ENCODE assay signal across 9 mouse cellular contexts in the genomic region with DNA sequence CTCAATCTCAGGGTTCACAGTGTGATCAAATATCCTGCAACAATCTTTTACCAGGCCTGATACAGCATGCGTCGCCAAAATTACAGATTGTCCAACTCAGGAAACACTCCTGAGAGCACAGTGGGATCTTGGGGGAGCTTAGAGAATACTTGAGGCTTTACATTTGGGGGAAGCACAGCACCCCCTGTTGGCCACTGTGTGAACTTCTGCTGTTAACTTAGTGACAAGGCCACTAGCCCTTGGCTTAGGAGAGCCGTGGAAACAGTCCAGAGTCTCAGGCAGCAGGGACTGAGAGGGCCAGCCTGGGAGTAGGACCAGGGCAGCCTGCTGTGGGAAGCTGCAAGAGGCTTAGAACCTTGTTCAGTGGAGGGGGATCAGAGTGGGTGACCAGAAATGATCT. TPM values are rescaled to one million over a fixed set of nuclear protein-coding genes. Genes with fewer than 3 reads are reported as not detected.
DNase-seq lines count a peak whose midpoint lies in the region; ATAC-seq and TF ChIP-seq lines count a peak whose summit lies in the region.
"Had no signal": no experiment of that assay in that cellular context is flagged by ENCODE, and none has a peak within 500 bp of the region (broad histone marks: within the 10 kb centered on the region; RNA-seq: fewer than 3 reads in every experiment).

No protein-coding gene starts in this region.

- intact Hi-C loops in heart, postnatal 10 days (cut with DNase I): loop anchor here (2.0 kb wide), 1 partner anchor 117 kb away; no protein-coding TSS in a partner anchor
- intact Hi-C loops in heart, postnatal 25 days (cut with DNase I): no loop called here

- dilution Hi-C loops in CH12.LX (cut with MboI; ENCODE audit: extremely low pct_ligation_motif_present, extremely low pct_unique_long_range_greater_than_20kb, low sequenced_read_pairs): no loop called here

- no peak for TF ChIP-seq POLR2A in CH12.LX (IDR thresholded peaks at IDR 0.05; ENCODE audit: low read depth, low read length)
- no peak for TF ChIP-seq POLR2A in thymus, adult 2 months (IDR thresholded peaks at IDR 0.05; ENCODE audit: control insufficient read depth, extremely low read depth, insufficient read depth, low read length, poor library complexity)

- in situ Hi-C loops in CH12.LX (cut with MboI; ENCODE audit: low pct_ligation_motif_present, low pct_unique_long_range_greater_than_20kb, low sequenced_read_pairs): no loop called here

- TF ChIP-seq RAD21 in CH12.LX (IDR thresholded peaks at IDR 0.05; ENCODE audit: low read depth, low read length): peak; percentile 14

- no peaks in the 10 kb centered on the region for H3K79me2 ChIP-seq in CH12.LX (replicated peaks; ENCODE audit: control insufficient read depth, extremely low read depth, insufficient read depth, poor library complexity, severe bottlenecking)

- H3K4me3 ChIP-seq in CH12.LX (replicated peaks in 1 of 3; ENCODE audit: low read depth in 2 of 3, low read length in 2 of 3, poor library complexity in 1 of 3): no peak overlapping the region
- H3K4me3 ChIP-seq in thymus, adult 2 months (ENCODE audit: control insufficient read depth, insufficient read depth, low read length): no peak overlapping the region
- no peak overlapping the region for H3K4me3 ChIP-seq in midbrain, embryonic 14.5 days (replicated peaks; ENCODE audit: low read depth, low read length)
- H3K4me3 ChIP-seq in hindbrain, embryonic 14.5 days (replicated peaks; ENCODE audit: low read length): no peak overlapping the region

- H3K4me2 ChIP-seq in CH12.LX (ENCODE audit: insufficient read depth, low read depth, poor library complexity, severe bottlenecking): no peak overlapping the region
- H3K4me2 ChIP-seq in midbrain, embryonic 14.5 days (ENCODE audit: low read length): no peak overlapping the region
- H3K4me2 ChIP-seq in hindbrain, embryonic 14.5 days (replicated peaks): no peak overlapping the region

- no peak overlapping the region for H3K27ac ChIP-seq in CH12.LX (ENCODE audit: insufficient read depth, low read depth)
- no peak overlapping the region for H3K27ac ChIP-seq in thymus, adult 2 months (ENCODE audit: control insufficient read depth, insufficient read depth, low read length)
- no peak overlapping the region for H3K27ac ChIP-seq in midbrain, embryonic 14.5 days (replicated peaks; ENCODE audit: low read depth, low read length)
- no peak overlapping the region for H3K27ac ChIP-seq in hindbrain, embryonic 14.5 days

- peak; percentile 68 to 76 for TF ChIP-seq CTCF in CH12.LX (conservative IDR thresholded peaks at IDR 0.05 in 1 of 2, IDR thresholded peaks at IDR 0.05 in 1 of 2; ENCODE audit: low read depth in 2 of 2, low read length in 2 of 2)
- TF ChIP-seq CTCF in thymus, adult 2 months (IDR thresholded peaks at IDR 0.05; ENCODE audit: borderline replicate concordance, control insufficient read depth, extremely low read depth, insufficient read depth, low read length, poor library complexity): peak; percentile 65; the same call in 1 of the 2 replicates

- ATAC-seq in midbrain, embryonic 14.5 days (ENCODE audit: low FRiP score, low TSS enrichment): no peak
- no peak for ATAC-seq in hindbrain, embryonic 14.5 days (ENCODE audit: low FRiP score)

- no peak for TF ChIP-seq EP300 in CH12.LX (IDR thresholded peaks at IDR 0.05; ENCODE audit: low read length)

- H3K36me3 ChIP-seq in CH12.LX (replicated peaks in 1 of 2; ENCODE audit: control insufficient read depth in 1 of 2, insufficient read depth in 1 of 2, low read length in 1 of 2): peaks cover 3 to 55% of the 10 kb centered on the region in 2 experiments
- no peaks in the 10 kb centered on the region; the same call in 1 of the 2 replicates for H3K36me3 ChIP-seq in thymus, adult 2 months (ENCODE audit: control insufficient read depth, insufficient read depth, low read length)
- no peaks in the 10 kb centered on the region for H3K36me3 ChIP-seq in midbrain, embryonic 14.5 days (ENCODE audit: control insufficient read depth, insufficient read depth, low read length)
- H3K36me3 ChIP-seq in hindbrain, embryonic 14.5 days (replicated peaks; ENCODE audit: control insufficient read depth, insufficient read depth): no peaks in the 10 kb centered on the region

- no peaks in the 10 kb centered on the region for H3K27me3 ChIP-seq in CH12.LX (replicated peaks)
- no peaks in the 10 kb centered on the region for H3K27me3 ChIP-seq in thymus, adult 2 months (ENCODE audit: control insufficient read depth, insufficient read depth, low read length)
- H3K27me3 ChIP-seq in midbrain, embryonic 14.5 days (ENCODE audit: control insufficient read depth, insufficient read depth, low read length): no peaks in the 10 kb centered on the region
- H3K27me3 ChIP-seq in hindbrain, embryonic 14.5 days (ENCODE audit: control insufficient read depth, insufficient read depth, low read length): no peaks in the 10 kb centered on the region

- no peak overlapping the region for H3K9ac ChIP-seq in CH12.LX (ENCODE audit: insufficient read depth, low read depth)
- H3K9ac ChIP-seq in midbrain, embryonic 14.5 days (replicated peaks; ENCODE audit: low read length): no peak overlapping the region
- H3K9ac ChIP-seq in hindbrain, embryonic 14.5 days: no peak overlapping the region

- H3K9me3 ChIP-seq in CH12.LX (replicated peaks; ENCODE audit: low read length): peaks cover 2% of the 10 kb centered on the region
- 0 out of 2 replicates have a peak, but pooled peaks cover 7% of the 10 kb centered on the region for H3K9me3 ChIP-seq in midbrain, embryonic 14.5 days (ENCODE audit: control insufficient read depth, low read length)
- H3K9me3 ChIP-seq in hindbrain, embryonic 14.5 days (ENCODE audit: control insufficient read depth, low read length): peaks cover 15% of the 10 kb centered on the region

- DNase-seq in heart, postnatal 10 days: peak; percentile 6 to 23
- no peak for DNase-seq in heart, postnatal 25 days (ENCODE audit: low spot score)
- DNase-seq in CH12.LX (ENCODE audit: extremely low read depth): peak; percentile 61
- peak; percentile 31 for DNase-seq in c-Kit-positive CD71-negative TER-119-negative erythroid progenitor cells, embryonic 14.5 days (ENCODE audit: low read depth)
- DNase-seq in lung, postnatal 14 days: peak; percentile 42
- peak; percentile 58 for DNase-seq in thymus, adult 2 months
- DNase-seq in midbrain, embryonic 14.5 days: no peak
- no peak for DNase-seq in hindbrain, embryonic 14.5 days (ENCODE audit: low spot score)

- 74% methylated on average over 3 of the region's 3 CpGs for WGBS in thymus, adult 2 months
- 68% methylated on average over 3 of the region's 3 CpGs for WGBS in midbrain, embryonic 14.5 days
- WGBS in hindbrain, embryonic 14.5 days: 66% methylated on average over 3 of the region's 3 CpGs

- H3K4me1 ChIP-seq in CH12.LX (ENCODE audit: control insufficient read depth in 1 of 2, insufficient read depth in 2 of 2): peaks cover 0 to 40% of the 10 kb centered on the region in 2 experiments; a peak in 2 of 4 replicates
- peaks cover 13% of the 10 kb centered on the region for H3K4me1 ChIP-seq in thymus, adult 2 months (replicated peaks; ENCODE audit: control insufficient read depth, insufficient read depth, low read length)
- H3K4me1 ChIP-seq in midbrain, embryonic 14.5 days (ENCODE audit: control insufficient read depth, insufficient read depth, low read length): peaks cover 3% of the 10 kb centered on the region; the same call in 1 of the 2 replicates
- peaks cover 9% of the 10 kb centered on the region; the same call in 1 of the 2 replicates for H3K4me1 ChIP-seq in hindbrain, embryonic 14.5 days (replicated peaks; ENCODE audit: control insufficient read depth, insufficient read depth, low read length)

RNA-seq across cellular contexts. Expression of gene Oas1c, which starts 3.6 kb away (rescaled TPM):
- under 1 TPM; 0.69 TPM for total RNA-seq in heart, postnatal 10 days (2021)
- total RNA-seq in heart, postnatal 25 days (2021): under 1 TPM; 0.10 to 0.48 TPM
- total RNA-seq in CH12.LX (2012; rRNA removed) (1.6 and 1.7 TPM in 2 replicates), CH12.LX (2014; rRNA removed) (3.6 TPM in 2 replicates)
- polyA plus RNA-seq in CH12.LX (2012; ENCODE audit: insufficient read length, low read depth): 3.6 and 4.7 TPM in 2 replicates
- 6.3 and 7.7 TPM in 2 replicates for polyA plus RNA-seq in thymus, adult 2 months (2012; rRNA removed)
- 0.22 and 0.36 TPM in 2 replicates for polyA plus RNA-seq in midbrain, embryonic 14.5 days (2014; fragmentation: Nextera tagmentation; extraction: Ambion mirVana)
- 0.40 and 0.64 TPM in 2 replicates for polyA plus RNA-seq in hindbrain, embryonic 14.5 days (2014; fragmentation: Nextera tagmentation; extraction: Ambion mirVana)

RNA-seq across cellular contexts. Expression of gene Oas1e, which starts 20.6 kb away (rescaled TPM):
- not detected for total RNA-seq in heart, postnatal 10 days (2021)
- not detected for total RNA-seq in heart, postnatal 25 days (2021)
- not detected in 2 replicates for total RNA-seq in CH12.LX (2012; rRNA removed)
- not detected in 2 replicates for total RNA-seq in CH12.LX (2014; rRNA removed)
- not detected in 2 replicates for polyA plus RNA-seq in CH12.LX (2012; ENCODE audit: insufficient read length, low read depth)
- polyA plus RNA-seq in thymus, adult 2 months (2012; rRNA removed): 0.52 and 0.74 TPM in 2 replicates
- polyA plus RNA-seq in midbrain, embryonic 14.5 days (2014; fragmentation: Nextera tagmentation; extraction: Ambion mirVana): 0.12 and 0.23 TPM in 2 replicates
- 0.24 and 0.35 TPM in 2 replicates for polyA plus RNA-seq in hindbrain, embryonic 14.5 days (2014; fragmentation: Nextera tagmentation; extraction: Ambion mirVana)
- total RNA-seq: left cerebral cortex, adult 18-20 months had no signal

RNA-seq across cellular contexts. Expression of gene Oas1f, which starts 31.2 kb away (rescaled TPM):
- not detected for total RNA-seq in heart, postnatal 10 days (2021)
- total RNA-seq in heart, postnatal 25 days (2021): not detected
- total RNA-seq in CH12.LX (2012; rRNA removed) (not detected in 2 replicates), CH12.LX (2014; rRNA removed) (not detected in 2 replicates)
- not detected in 2 replicates for polyA plus RNA-seq in CH12.LX (2012; ENCODE audit: insufficient read length, low read depth)
- 0.51 and 1.1 TPM in 2 replicates for polyA plus RNA-seq in thymus, adult 2 months (2012; rRNA removed)
- polyA plus RNA-seq in midbrain, embryonic 14.5 days (2014; fragmentation: Nextera tagmentation; extraction: Ambion mirVana): not detected in 2 replicates
- polyA plus RNA-seq in hindbrain, embryonic 14.5 days (2014; fragmentation: Nextera tagmentation; extraction: Ambion mirVana): not detected in 2 replicates
- total RNA-seq: left cerebral cortex, adult 18-20 months had no signal

RNA-seq across cellular contexts. Expression of gene Oas3, which starts 38.5 kb away (rescaled TPM):
- total RNA-seq in heart, postnatal 10 days (2021): under 1 TPM in 1 of 2 experiments, not detected in 1; 0.12 TPM
- under 1 TPM; 0.10 to 0.17 TPM for total RNA-seq in heart, postnatal 25 days (2021)
- total RNA-seq in CH12.LX (2012; rRNA removed) (0.13 and 0.30 TPM in 2 replicates), CH12.LX (2014; rRNA removed) (not detected in 2 replicates)
- polyA plus RNA-seq in CH12.LX (2012; ENCODE audit: insufficient read length, low read depth): 0.05 TPM in 1 of 2 replicates, not detected in the other
- 27.6 and 28.1 TPM in 2 replicates for polyA plus RNA-seq in thymus, adult 2 months (2012; rRNA removed)
- 1.1 TPM in 2 replicates for polyA plus RNA-seq in midbrain, embryonic 14.5 days (2014; fragmentation: Nextera tagmentation; extraction: Ambion mirVana)
- polyA plus RNA-seq in hindbrain, embryonic 14.5 days (2014; fragmentation: Nextera tagmentation; extraction: Ambion mirVana): 0.46 and 0.95 TPM in 2 replicates
- total RNA-seq: left cerebral cortex, adult 18-20 months had no signal

RNA-seq across cellular contexts. Expression of gene Oas1h, which starts 45.3 kb away (rescaled TPM):
- total RNA-seq in heart, postnatal 10 days (2021): not detected
- total RNA-seq in heart, postnatal 25 days (2021): not detected
- not detected in 2 replicates for total RNA-seq in CH12.LX (2012; rRNA removed)
- total RNA-seq in CH12.LX (2014; rRNA removed): not detected in 2 replicates
- polyA plus RNA-seq in CH12.LX (2012; ENCODE audit: insufficient read length, low read depth): not detected in 2 replicates
- 0.28 and 0.73 TPM in 2 replicates for polyA plus RNA-seq in thymus, adult 2 months (2012; rRNA removed)
- not detected in 2 replicates for polyA plus RNA-seq in midbrain, embryonic 14.5 days (2014; fragmentation: Nextera tagmentation; extraction: Ambion mirVana)
- polyA plus RNA-seq in hindbrain, embryonic 14.5 days (2014; fragmentation: Nextera tagmentation; extraction: Ambion mirVana): not detected in 2 replicates
- total RNA-seq: left cerebral cortex, adult 18-20 months had no signal

Comparison
In these comparisons a context has a peak if more than half of its experiments do, and no peak if none do; other contexts are left out.
1. DNase-seq: peak in heart, postnatal 10 days (2 of 2), CH12.LX (single experiment), c-Kit-positive CD71-negative TER-119-negative erythroid progenitor cells, embryonic 14.5 days (single experiment), lung, postnatal 14 days (single experiment) and thymus, adult 2 months (single experiment); none in heart, postnatal 25 days (single experiment), midbrain, embryonic 14.5 days (single experiment) and hindbrain, embryonic 14.5 days (single experiment).